In genomic region chr12:56458665-56459507, GRCm38 (mm10) we compare ENCODE assay signal across 10 mouse cellular contexts.
A peak's percentile ranks its signal among the peaks of the same experiment; 100 is the strongest.
DNase-seq lines count a peak whose midpoint lies in the region; ATAC-seq lines count a peak whose summit lies in the region.
"Had no signal": no experiment of that assay in that cellular context is flagged by ENCODE, and none has a peak within 500 bp of the region (broad histone marks: within the 10 kb centered on the region; RNA-seq: fewer than 3 reads in every experiment).

No protein-coding gene starts in this region.

- H3K4me3 ChIP-seq in forebrain, embryonic 11.5 days (ENCODE audit: low read depth, low read length) = no peak overlapping the region
- 0 out of 2 replicates have a peak overlapping the region, but pooled peaks have one; percentile 3 for H3K4me3 ChIP-seq in limb, embryonic 12.5 days (replicated peaks)

- H3K27me3 ChIP-seq in forebrain, embryonic 11.5 days (ENCODE audit: control insufficient read depth, insufficient read depth, low read length) = peaks cover 82% of the 10 kb centered on the region
- peaks cover 44% of the 10 kb centered on the region for H3K27me3 ChIP-seq in limb, embryonic 12.5 days

- no peaks in the 10 kb centered on the region for H3K9me3 ChIP-seq in forebrain, embryonic 11.5 days (ENCODE audit: control insufficient read depth, low read length)
- no peaks in the 10 kb centered on the region for H3K9me3 ChIP-seq in limb, embryonic 12.5 days

- peak; percentile 90 for ATAC-seq in forebrain, embryonic 11.5 days (replicated peaks; ENCODE audit: low FRiP score)
- no peak for ATAC-seq in limb, embryonic 12.5 days (ENCODE audit: insufficient number of reproducible peaks, insufficient read depth, low FRiP score, low TSS enrichment, low read depth)

- peak; percentile 5 to 10 for DNase-seq in layer of hippocampus, postnatal 14 days (ENCODE audit: low spot score in 2 of 2)
- DNase-seq in layer of hippocampus, adult 8-10 months (ENCODE audit: low spot score in 2 of 2) = no peak
- peak; percentile 73 for DNase-seq in forebrain, embryonic 11.5 days (ENCODE audit: low spot score)
- DNase-seq in retina, embryonic 14.5 days (ENCODE audit: low spot score) = peak; percentile 88
- no peak for DNase-seq in right cerebral cortex, postnatal 36 days (ENCODE audit: low spot score in 2 of 2)
- DNase-seq in spleen, adult 12 weeks (ENCODE audit: low spot score) = no peak
- DNase-seq in cerebellum, adult 8-10 months = no peak
- DNase-seq: adrenal gland, postnatal 36 days; kidney, adult 2 months had no signal

- 3% methylated on average over 16 of the region's 16 CpGs for WGBS in forebrain, embryonic 11.5 days
- WGBS in limb, embryonic 12.5 days = 7% methylated on average over 16 of the region's 16 CpGs

- no peak overlapping the region for H3K9ac ChIP-seq in forebrain, embryonic 11.5 days (ENCODE audit: low read length)
- no peak overlapping the region for H3K9ac ChIP-seq in limb, embryonic 12.5 days (replicated peaks)

- 0 out of 2 replicates have a peak, but pooled peaks cover 2% of the 10 kb centered on the region for H3K4me1 ChIP-seq in forebrain, embryonic 11.5 days (replicated peaks; ENCODE audit: control insufficient read depth, insufficient read depth, low read length)
- H3K4me1 ChIP-seq in limb, embryonic 12.5 days (replicated peaks) = peaks cover 11% of the 10 kb centered on the region

- no peaks in the 10 kb centered on the region for H3K36me3 ChIP-seq in forebrain, embryonic 11.5 days (ENCODE audit: control insufficient read depth, insufficient read depth, low read length)
- no peaks in the 10 kb centered on the region for H3K36me3 ChIP-seq in limb, embryonic 12.5 days

- no peak overlapping the region for H3K4me2 ChIP-seq in forebrain, embryonic 11.5 days (ENCODE audit: low read depth, low read length, severe bottlenecking)
- peak overlapping the region; percentile 50 for H3K4me2 ChIP-seq in limb, embryonic 12.5 days

- peak overlapping the region; percentile 65; the same call in 1 of the 2 replicates for H3K27ac ChIP-seq in forebrain, embryonic 11.5 days (ENCODE audit: low read depth, low read length)
- H3K27ac ChIP-seq in limb, embryonic 12.5 days = no peak overlapping the region

Comparison
In these comparisons a context has a peak if more than half of its experiments do, and no peak if none do; other contexts are left out.
1. DNase-seq: peak in layer of hippocampus, postnatal 14 days (2 of 2), forebrain, embryonic 11.5 days (single experiment) and retina, embryonic 14.5 days (single experiment); none in layer of hippocampus, adult 8-10 months (0 of 2), right cerebral cortex, postnatal 36 days (0 of 2), spleen, adult 12 weeks (single experiment) and cerebellum, adult 8-10 months (single experiment).